Mouse (Mus musculus) ES-E14 (cell line): ENCODE results near the gene Oat. TPM values are rescaled to one million over a fixed set of nuclear protein-coding genes. Genes with fewer than 3 reads are reported as not detected.

Source experiments
- DNase-seq: peaks from one replicate; pipeline ENCODE4 v3.0.0-alpha.2; 2013; ENCODE audit warnings: low read depth, low spot score
- H3K27ac ChIP-seq: 2 replicates; pipeline ENCODE4 v1.5.1; 2012; ENCODE audit warnings: low read depth, mild to moderate bottlenecking, low read length, moderate library complexity, mixed read lengths; ENCODE audit not compliant: poor library complexity, insufficient read depth, severe bottlenecking
- H3K36me3 ChIP-seq: 2 replicates; pipeline ENCODE4 v1.6.1; 2012; ENCODE audit warnings: mild to moderate bottlenecking, low read length, moderate library complexity, mixed read lengths; ENCODE audit not compliant: control insufficient read depth, poor library complexity, insufficient read depth, severe bottlenecking
- H3K4me1 ChIP-seq, 2 experiments: fragments of 150-350 bp in 1 of 2; sonication (generic) in 1 of 2; 2 replicates each; pipeline ENCODE4 v1.6.1; 2012; ENCODE audit warnings: low read length in 2 of 2, mild to moderate bottlenecking in 1 of 2, mixed read lengths in 1 of 2; ENCODE audit not compliant: control insufficient read depth in 2 of 2, insufficient read depth in 2 of 2, poor library complexity in 1 of 2
- H3K4me3 ChIP-seq, 2 experiments: fragments of 150-350 bp in 1 of 2; sonication (generic) in 1 of 2; 2 replicates each; pipeline ENCODE4 v1.5.1; 2012; ENCODE audit warnings: low read length in 2 of 2, low read depth in 1 of 2, mild to moderate bottlenecking in 1 of 2, mixed read lengths in 1 of 2; ENCODE audit not compliant: insufficient read depth in 1 of 2, poor library complexity in 1 of 2, severe bottlenecking in 1 of 2
- H3K9ac ChIP-seq: 2 replicates; pipeline ENCODE4 v1.6.1; 2012; ENCODE audit warnings: low read depth, mild to moderate bottlenecking, low read length, mixed read lengths; ENCODE audit not compliant: poor library complexity, insufficient read depth, severe bottlenecking
- H3K9me3 ChIP-seq: fragments of 150-350 bp; sonication (generic); 2 replicates; pipeline ENCODE4 v1.6.1; 2012; ENCODE audit warnings: low read depth, mild to moderate bottlenecking, low read length; ENCODE audit not compliant: control insufficient read depth, insufficient read depth
- CHD2 ChIP-seq: IDR thresholded peaks from 2 replicates; pipeline ENCODE4 v1.6.1; 2014; ENCODE audit warnings: mild to moderate bottlenecking, low read depth, low read length, inconsistent platforms
- HCFC1 ChIP-seq: IDR thresholded peaks from 2 replicates; pipeline ENCODE4 v1.6.1; 2012; ENCODE audit warnings: low read length, inconsistent platforms, borderline replicate concordance; ENCODE audit not compliant: insufficient read depth
- MAFK ChIP-seq: IDR thresholded peaks from 2 replicates; pipeline ENCODE4 v1.6.1; 2014; ENCODE audit warnings: mild to moderate bottlenecking, low read depth, low read length, inconsistent platforms; ENCODE audit not compliant: insufficient read depth
- ZC3H11A ChIP-seq: IDR thresholded peaks from 2 replicates; pipeline ENCODE4 v1.6.1; 2012; ENCODE audit warnings: low read depth, mild to moderate bottlenecking, inconsistent platforms, low read length, borderline replicate concordance
- ZNF384 ChIP-seq: IDR thresholded peaks from 2 replicates; pipeline ENCODE4 v1.6.1; 2012; ENCODE audit warnings: low read depth, low read length, inconsistent platforms
- in situ Hi-C, 2 experiments: fragments of 600-800 bp; cut with MboI; formaldehyde crosslinking; loops; one replicate each; pipeline ENCODE4 v1.15.1; 2025; ENCODE audit warnings: low sequenced_read_pairs in 2 of 2, inconsistent platforms in 1 of 2; ENCODE audit not compliant: unreplicated experiment in 2 of 2
- total RNA-seq: library from RNA; depleted of rRNA; stranded (reverse); fragments of 300-350 nt; gene quantifications from 2 replicates; pipeline ENCODE4 v1.2.3, GENCODE M21; 2012; rRNA removed

Gene Oat
- total RNA-seq = 28.5 and 60.2 TPM in 2 replicates

DNA sequence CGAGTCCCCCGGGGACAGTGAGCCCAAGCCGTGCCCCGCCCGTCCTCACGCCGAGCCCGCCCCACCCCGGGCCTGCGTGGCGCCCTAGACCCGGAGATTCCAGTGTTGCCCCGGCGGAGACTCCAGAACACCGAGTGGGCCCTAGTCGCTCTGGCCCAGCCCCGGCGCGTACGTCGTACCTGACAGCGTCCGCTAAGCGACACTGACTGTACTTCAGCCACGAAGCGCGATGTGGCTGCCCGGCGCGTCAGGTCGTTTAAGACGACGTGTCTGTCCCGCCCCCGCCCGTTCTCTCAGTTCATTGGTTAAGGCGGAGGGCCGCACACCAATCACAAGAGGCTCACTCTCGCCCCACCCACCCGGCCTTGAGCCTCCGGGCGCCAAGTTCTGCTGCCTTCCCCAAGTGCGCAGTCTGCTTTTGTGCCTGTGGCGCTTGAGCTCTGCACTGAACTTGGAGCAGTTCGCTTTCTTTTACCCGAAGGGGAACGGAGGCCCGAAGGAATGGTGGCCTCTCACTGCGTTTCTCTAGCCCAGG, at the start of gene Oat:
TSS of gene Oat (minus strand) at position 283 of the 535 bp plus-strand sequence.
- Histone ChIP-seq H3K9me3 (no peaks in the 10 kb centered on the region), H3K4me3 (peak within 1 kb of the TSS; percentile 84 to 86), H3K36me3 (no peaks in the 10 kb centered on the region), H3K4me1 (no peaks in the 10 kb centered on the region), H3K9ac (peak within 1 kb of the TSS; percentile 78), H3K27ac (peak within 1 kb of the TSS; percentile 6; the same call in 1 of the 2 replicates)
- in situ Hi-C loops = no loop called here
- TF ChIP-seq ZNF384 (no peak), HCFC1 (peak; percentile 8; the same call in 1 of the 2 replicates), CHD2 (peak; percentile 68; the same call in 1 of the 2 replicates), MAFK (no peak), ZC3H11A (no peak)
- peak; percentile 99 for DNase-seq

DNA sequence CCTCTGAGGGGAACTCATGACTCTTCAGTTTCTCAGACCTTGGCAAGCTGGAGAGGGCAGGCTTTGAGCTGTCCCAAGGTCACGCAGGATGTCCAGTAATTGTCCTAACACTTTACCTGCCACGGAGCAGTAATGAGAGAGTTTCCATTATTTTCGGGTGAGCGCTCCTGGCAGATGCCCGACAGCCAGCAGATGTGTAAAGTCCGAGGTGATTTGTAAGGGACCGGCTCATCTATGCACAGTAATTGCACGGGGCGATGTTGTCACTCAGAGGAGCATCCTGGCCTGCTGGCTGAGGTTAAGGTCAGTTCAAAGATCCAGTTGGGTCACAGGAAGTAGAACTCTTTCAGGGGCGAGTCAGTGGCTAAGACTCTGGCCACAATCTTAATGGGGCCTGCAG, 48.0 kb upstream of the Oat start:
- no peak for TF ChIP-seq CHD2
- TF ChIP-seq HCFC1 = no peak
- TF ChIP-seq MAFK = no peak
- TF ChIP-seq ZC3H11A = no peak
- no peak for TF ChIP-seq ZNF384
- Histone ChIP-seq H3K4me3 (no peak overlapping the region), H3K9ac (no peak overlapping the region), H3K9me3 (no peaks in the 10 kb centered on the region), H3K4me1 (no peaks in the 10 kb centered on the region), H3K36me3 (no peaks in the 10 kb centered on the region), H3K27ac (no peak overlapping the region)
- in situ Hi-C loops = no loop called here
- DNase-seq = no peak

DNA sequence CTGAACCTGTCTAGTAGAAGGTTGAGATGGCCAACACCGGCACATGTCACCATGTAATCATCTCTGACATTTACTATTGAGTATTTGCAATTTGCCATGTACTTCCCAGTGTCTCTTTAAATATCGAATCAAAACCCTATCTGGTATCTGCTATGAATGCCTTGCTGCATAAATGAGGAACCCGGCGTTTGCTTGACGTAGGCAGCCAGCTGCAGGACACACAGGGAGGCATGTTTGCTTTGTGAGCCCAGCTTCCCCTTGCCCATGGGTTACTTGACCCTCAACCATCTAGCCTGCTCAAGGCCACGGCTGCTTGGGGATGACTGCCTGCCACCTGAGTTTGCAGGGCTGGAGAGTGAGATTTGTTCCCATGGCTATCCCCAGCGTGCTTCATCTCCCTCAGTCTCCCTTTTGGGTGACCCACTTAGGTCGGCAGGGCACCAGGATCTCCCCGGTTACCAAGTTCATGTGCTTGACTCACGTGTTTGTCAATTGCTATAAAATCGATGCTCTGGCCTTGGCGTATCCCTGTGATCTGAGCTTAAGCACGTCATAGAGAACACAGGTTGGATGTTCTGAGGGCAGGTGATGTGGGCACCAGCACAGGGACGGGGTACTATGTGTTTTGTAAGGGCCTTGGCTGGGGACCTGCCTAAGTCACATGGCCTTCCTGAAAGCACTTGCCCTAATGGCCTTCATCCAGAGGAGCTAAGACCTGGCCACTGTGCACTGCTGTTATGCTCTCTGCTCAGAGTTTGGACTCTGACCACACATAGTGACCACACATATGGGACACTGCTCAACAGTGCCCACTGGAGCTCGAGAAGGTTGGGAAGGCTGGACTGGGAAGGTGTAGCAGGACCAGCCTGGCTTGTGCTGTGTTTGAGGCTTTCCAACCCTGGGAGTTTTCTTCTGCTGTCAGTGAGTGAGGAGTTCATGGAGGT, 44.0 kb upstream of the Oat start:
- no peak for DNase-seq
- Histone ChIP-seq H3K9ac (no peak overlapping the region), H3K4me3 (no peak overlapping the region), H3K36me3 (no peaks in the 10 kb centered on the region), H3K9me3 (no peaks in the 10 kb centered on the region), H3K27ac (no peak overlapping the region), H3K4me1 (peaks cover 2 to 22% of the 10 kb centered on the region in 2 experiments; a peak in 3 of 4 replicates)
- TF ChIP-seq HCFC1 = no peak
- no peak for TF ChIP-seq ZNF384
- no peak for TF ChIP-seq MAFK
- no peak for TF ChIP-seq ZC3H11A
- in situ Hi-C loops = no loop called here

DNA sequence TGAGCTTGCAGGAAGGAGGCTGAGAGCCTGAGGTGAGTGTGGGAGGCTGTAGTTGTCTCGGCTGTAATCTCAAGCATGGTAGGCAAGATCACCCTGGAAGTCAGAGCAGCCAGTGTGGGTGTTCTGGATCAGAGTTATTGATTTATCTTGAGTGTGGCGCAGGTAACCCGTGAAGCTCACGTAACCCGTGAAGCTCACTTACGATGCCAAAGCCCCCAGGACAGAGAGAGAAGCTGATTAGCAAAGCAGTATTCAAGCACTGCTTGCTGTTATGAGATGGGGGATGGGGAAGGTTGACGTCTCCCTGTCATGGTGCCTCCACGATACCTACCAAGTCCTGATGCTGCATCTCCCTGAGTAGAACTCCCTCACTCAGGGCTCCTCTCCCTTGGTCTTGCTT, 43.4 kb upstream of the Oat start:
- no peak overlapping the region for H3K27ac ChIP-seq
- peaks cover 2 to 24% of the 10 kb centered on the region in 2 experiments; a peak in 3 of 4 replicates for H3K4me1 ChIP-seq
- no peak for TF ChIP-seq CHD2
- no peak for TF ChIP-seq ZNF384
- no peak for TF ChIP-seq MAFK
- no peak for TF ChIP-seq ZC3H11A
- no peak for TF ChIP-seq HCFC1
- H3K4me3 ChIP-seq = no peak overlapping the region
- DNase-seq = no peak
- no peak overlapping the region for H3K9ac ChIP-seq
- no peaks in the 10 kb centered on the region for H3K9me3 ChIP-seq
- no peaks in the 10 kb centered on the region for H3K36me3 ChIP-seq
- in situ Hi-C loops = no loop called here
